Comparison of ENCODE assay signal across 11 mouse cellular contexts in the genomic region with DNA sequence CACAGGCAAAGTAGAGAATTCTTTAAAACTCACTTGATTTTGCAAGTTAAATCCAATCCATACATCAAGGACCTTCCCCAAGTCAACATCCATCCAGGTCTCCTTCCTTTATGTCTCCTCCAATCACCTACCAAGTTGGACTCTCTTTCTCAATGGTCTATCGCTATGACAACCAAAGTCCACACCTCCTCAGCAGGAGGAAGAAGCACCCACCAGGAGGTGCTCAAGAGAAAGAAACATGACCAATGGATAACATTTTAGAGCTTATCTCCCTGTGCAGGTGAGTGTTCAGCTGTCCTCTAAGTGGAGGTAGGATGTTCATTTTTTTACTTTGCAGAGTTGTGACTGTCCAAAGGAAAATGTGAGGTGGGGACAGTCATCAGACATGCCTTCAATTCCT.
A peak's percentile ranks its signal among the peaks of the same experiment; 100 is the strongest.
DNase-seq lines count a peak whose midpoint lies in the region; ATAC-seq and TF ChIP-seq lines count a peak whose summit lies in the region.
"Had no signal": no experiment of that assay in that cellular context is flagged by ENCODE, and none has a peak within 500 bp of the region (broad histone marks: within the 10 kb centered on the region; RNA-seq: fewer than 3 reads in every experiment).

No protein-coding gene starts in this region.

- H3K4me3 ChIP-seq in ES-E14 (ENCODE audit: insufficient read depth in 1 of 2, low read depth in 1 of 2, low read length in 2 of 2, poor library complexity in 1 of 2, severe bottlenecking in 1 of 2) = no peak overlapping the region
- H3K4me3 ChIP-seq: forebrain, embryonic 12.5 days; heart, embryonic 10.5 days; stomach, embryonic 15.5 days had no signal

- H3K9ac ChIP-seq in ES-E14 (ENCODE audit: insufficient read depth, low read depth, low read length, poor library complexity, severe bottlenecking) = no peak overlapping the region
- H3K9ac ChIP-seq: forebrain, embryonic 12.5 days; stomach, embryonic 15.5 days had no signal

- peak; percentile 88 for ATAC-seq in megakaryocyte progenitor cell, adult 5-6 weeks (replicated peaks; ENCODE audit: poor library complexity)

- DNase-seq in kidney, postnatal 36 days = peak; percentile 1 to 18
- DNase-seq in kidney, postnatal 10 days = no peak
- DNase-seq in 416B (ENCODE audit: low read depth) (peak; percentile 55), ES-E14 (ENCODE audit: low read depth, low spot score) (peak; percentile 30)
- no peak for DNase-seq in heart, postnatal 25 days (ENCODE audit: low spot score)
- no peak for DNase-seq in left cerebral cortex, postnatal 36 days (ENCODE audit: low spot score in 2 of 2)
- DNase-seq in ovary, postnatal 10 days (ENCODE audit: low spot score) = no peak

- H3K36me3 ChIP-seq in ES-E14 (ENCODE audit: control insufficient read depth, insufficient read depth, low read length, poor library complexity, severe bottlenecking) = no peaks in the 10 kb centered on the region
- H3K36me3 ChIP-seq: forebrain, embryonic 12.5 days; heart, embryonic 10.5 days; stomach, embryonic 15.5 days had no signal

- intact Hi-C loops in heart, postnatal 25 days (cut with DNase I) = no loop called here
- intact Hi-C loops in left cerebral cortex, postnatal 36 days (cut with DNase I) = no loop called here

- no peaks in the 10 kb centered on the region for H3K9me3 ChIP-seq in ES-E14 (ENCODE audit: control insufficient read depth, insufficient read depth, low read depth, low read length)
- H3K9me3 ChIP-seq: forebrain, embryonic 12.5 days; heart, embryonic 10.5 days; stomach, embryonic 15.5 days had no signal

- H3K4me1 ChIP-seq in ES-E14 (ENCODE audit: control insufficient read depth in 2 of 2, insufficient read depth in 2 of 2, low read length in 2 of 2, poor library complexity in 1 of 2) = no peaks in the 10 kb centered on the region
- H3K4me1 ChIP-seq: heart, embryonic 10.5 days; stomach, embryonic 15.5 days had no signal

- no peak overlapping the region for H3K27ac ChIP-seq in ES-E14 (ENCODE audit: insufficient read depth, low read depth, low read length, poor library complexity, severe bottlenecking)
- H3K27ac ChIP-seq: forebrain, embryonic 12.5 days; heart, embryonic 10.5 days; stomach, embryonic 15.5 days had no signal

- in situ Hi-C loops in ES-E14 (cut with MboI; ENCODE audit: low sequenced_read_pairs in 2 of 2, unreplicated experiment in 2 of 2) = loop anchor here in 1 of 2 experiments (25.0 kb wide), 1 partner anchor 268 kb away; the partner anchor contains the start of gene Basp1

TF ChIP-seq in ES-E14, 5 proteins besides CTCF, POLR2A, EP300 and RAD21:
- TF ChIP-seq MAFK (IDR thresholded peaks at IDR 0.05; ENCODE audit: insufficient read depth, low read depth, low read length) (no peak), CHD2 (IDR thresholded peaks at IDR 0.05; ENCODE audit: low read depth, low read length) (no peak), ZC3H11A (IDR thresholded peaks at IDR 0.05; ENCODE audit: borderline replicate concordance, low read depth, low read length) (peak; percentile 10; the same call in 1 of the 2 replicates)

Comparison
In these comparisons a context has a peak if more than half of its experiments do, and no peak if none do; other contexts are left out.
1. DNase-seq: peak in kidney, postnatal 36 days (2 of 2), 416B (single experiment) and ES-E14 (single experiment); none in kidney, postnatal 10 days (single experiment), heart, postnatal 25 days (single experiment), left cerebral cortex, postnatal 36 days (0 of 2) and ovary, postnatal 10 days (single experiment).